Mouse (Mus musculus) thymus, adult 2 months (tissue): ENCODE data around the gene Agbl4. TPM values are rescaled to one million over a fixed set of nuclear protein-coding genes. Genes with fewer than 3 reads are reported as not detected.

Experiments used
- DNase-seq: peaks from one replicate; pipeline ENCODE4 v3.0.0; 2021
- H3K27ac ChIP-seq: fragments of 200-500 bp; 2 replicates; pipeline ENCODE4 v1.5.1; 2012; ENCODE audit warnings: low read length, control low read depth; ENCODE audit not compliant: control insufficient read depth, insufficient read depth
- H3K27me3 ChIP-seq: fragments of 200-500 bp; 2 replicates; pipeline ENCODE4 v1.6.1; 2012; ENCODE audit warnings: mild to moderate bottlenecking, low read length, moderate library complexity, mixed read lengths; ENCODE audit not compliant: control insufficient read depth, insufficient read depth
- H3K36me3 ChIP-seq: fragments of 200-500 bp; 2 replicates; pipeline ENCODE4 v1.6.1; 2012; ENCODE audit warnings: mild to moderate bottlenecking, low read length, moderate library complexity; ENCODE audit not compliant: control insufficient read depth, insufficient read depth
- H3K4me1 ChIP-seq: fragments of 200-500 bp; replicated peaks from 2 replicates; pipeline ENCODE4 v1.6.1; 2012; ENCODE audit warnings: low read length; ENCODE audit not compliant: control insufficient read depth, insufficient read depth
- H3K4me3 ChIP-seq: fragments of 200-500 bp; 2 replicates; pipeline ENCODE4 v1.5.1; 2012; ENCODE audit warnings: mild to moderate bottlenecking, low read length, control low read depth, moderate library complexity; ENCODE audit not compliant: control insufficient read depth, insufficient read depth
- CTCF ChIP-seq: fragments of 200-500 bp; IDR thresholded peaks from 2 replicates; pipeline ENCODE4 v1.5.1; 2012; ENCODE audit warnings: mild to moderate bottlenecking, control low read depth, low read length, moderate library complexity, borderline replicate concordance; ENCODE audit not compliant: control insufficient read depth, poor library complexity, insufficient read depth; ENCODE audit errors: extremely low read depth
- POLR2A ChIP-seq: fragments of 200-500 bp; IDR thresholded peaks from 2 replicates; pipeline ENCODE4 v1.6.1; 2012; ENCODE audit warnings: mild to moderate bottlenecking, low read length, control low read depth, moderate library complexity; ENCODE audit not compliant: control insufficient read depth, poor library complexity, insufficient read depth; ENCODE audit errors: extremely low read depth
- WGBS: fragments of 180-500 bp; shearing (Covaris S2); methylation state at CpG from one replicate; pipeline ENCODE4 v1.1.7; 2018; 5-methylcytosine and 5-hydroxymethylcytosine counted together
- polyA plus RNA-seq: library from polyadenylated mRNA; depleted of rRNA; stranded (reverse); fragments of >200 nt; gene quantifications from 2 replicates; pipeline ENCODE4 v1.2.3, GENCODE M21; 2012

Agbl4 gene
- polyA plus RNA-seq, 1 experiment, result 0.07 TPM

GRCm38 (mm10) chr4:111452192-111452591 is 1054.7 kb downstream of the Agbl4 start:
- Histone ChIP-seq H3K4me3 (no peak overlapping the region), H3K36me3 (peaks cover 16% of the 10 kb centered on the region), H3K27ac (no peak overlapping the region), H3K4me1 (no peaks in the 10 kb centered on the region), H3K27me3 (no peaks in the 10 kb centered on the region)
- TF ChIP-seq CTCF, result no peak
- TF ChIP-seq POLR2A, result no peak
- no peak for DNase-seq
- WGBS, result 98% methylated on average over 5 of the region's 5 CpGs

- no peak for DNase-seq
- H3K27me3 ChIP-seq, result no peaks in the 10 kb centered on the region
- WGBS, result 89% methylated on average over 3 of the region's 3 CpGs
- H3K4me1 ChIP-seq, result no peaks in the 10 kb centered on the region
- no peak for TF ChIP-seq CTCF
- TF ChIP-seq POLR2A, result no peak
- no peak overlapping the region for H3K27ac ChIP-seq
- peaks cover 16% of the 10 kb centered on the region for H3K36me3 ChIP-seq
- H3K4me3 ChIP-seq, result no peak overlapping the region
Measured at GRCm38 (mm10) chr4:111453275-111453674, 1055.8 kb downstream of the Agbl4 start.

- no peak overlapping the region for H3K27ac ChIP-seq
- TF ChIP-seq POLR2A, result no peak
- no peak for TF ChIP-seq CTCF
- peaks cover 16% of the 10 kb centered on the region for H3K36me3 ChIP-seq
- no peaks in the 10 kb centered on the region for H3K4me1 ChIP-seq
- 95% methylated on average over 5 of the region's 5 CpGs for WGBS
- no peaks in the 10 kb centered on the region for H3K27me3 ChIP-seq
- H3K4me3 ChIP-seq, result no peak overlapping the region
- no peak for DNase-seq
Measured at GRCm38 (mm10) chr4:111455621-111456020, 1058.2 kb downstream of the Agbl4 start.

GRCm38 (mm10) chr4:111457568-111457967 is 1060.1 kb downstream of the Agbl4 start:
- no peak overlapping the region for H3K27ac ChIP-seq
- DNase-seq, result no peak
- no peaks in the 10 kb centered on the region for H3K4me1 ChIP-seq
- no peak for TF ChIP-seq CTCF
- H3K36me3 ChIP-seq, result peaks cover 16% of the 10 kb centered on the region
- no peaks in the 10 kb centered on the region for H3K27me3 ChIP-seq
- H3K4me3 ChIP-seq, result no peak overlapping the region
- WGBS, result 96% methylated on average over 5 of the region's 5 CpGs

- Histone ChIP-seq H3K36me3 (no peaks in the 10 kb centered on the region), H3K4me1 (no peaks in the 10 kb centered on the region), H3K27me3 (no peaks in the 10 kb centered on the region), H3K27ac (no peak overlapping the region), H3K4me3 (no peak overlapping the region)
- WGBS, result 91% methylated on average over 2 of the region's 2 CpGs
- no peak for DNase-seq
- TF ChIP-seq CTCF (no peak), POLR2A (no peak)
Measured at GRCm38 (mm10) chr4:111467293-111467773, 1069.9 kb downstream of the Agbl4 start.

GRCm38 (mm10) chr4:111467796-111468195 is 1070.3 kb downstream of the Agbl4 start:
- TF ChIP-seq POLR2A, result no peak
- TF ChIP-seq CTCF, result no peak
- no peaks in the 10 kb centered on the region for H3K27me3 ChIP-seq
- no peaks in the 10 kb centered on the region for H3K36me3 ChIP-seq
- no peak overlapping the region for H3K27ac ChIP-seq
- H3K4me1 ChIP-seq, result no peaks in the 10 kb centered on the region
- no peak for DNase-seq
- WGBS, result 91% methylated on average over 4 of the region's 4 CpGs
- no peak overlapping the region for H3K4me3 ChIP-seq

- no peaks in the 10 kb centered on the region for H3K4me1 ChIP-seq
- no peak overlapping the region for H3K4me3 ChIP-seq
- TF ChIP-seq CTCF (no peak), POLR2A (no peak)
- WGBS, result 87% methylated on average over 2 of the region's 2 CpGs
- H3K27me3 ChIP-seq, result no peaks in the 10 kb centered on the region
- DNase-seq, result no peak
- H3K27ac ChIP-seq, result no peak overlapping the region
- H3K36me3 ChIP-seq, result no peaks in the 10 kb centered on the region
Measured at GRCm38 (mm10) chr4:111469847-111470246, 1072.4 kb downstream of the Agbl4 start.
